ENCODE assay signal across 14 mouse cellular contexts in genomic region chr7:72592110-72592509, GRCm38 (mm10).
A peak's percentile ranks its signal among the peaks of the same experiment; 100 is the strongest.
DNase-seq lines count a peak whose midpoint lies in the region; ATAC-seq lines count a peak whose summit lies in the region.
"Had no signal": no experiment of that assay in that cellular context is flagged by ENCODE, and none has a peak within 500 bp of the region (broad histone marks: within the 10 kb centered on the region; RNA-seq: fewer than 3 reads in every experiment).

No protein-coding gene starts in this region.

- H3K4me3 ChIP-seq in hindbrain, embryonic 15.5 days = no peak overlapping the region
- H3K4me3 ChIP-seq in heart, embryonic 10.5 days = no peak overlapping the region
- H3K4me3 ChIP-seq: embryonic facial prominence, embryonic 15.5 days; heart, adult 2 months; liver, embryonic 13.5 days; midbrain, embryonic 12.5 days; stomach, embryonic 15.5 days had no signal

- H3K4me1 ChIP-seq in hindbrain, embryonic 15.5 days (replicated peaks) = peaks cover 4% of the 10 kb centered on the region; the same call in 1 of the 2 replicates
- peaks cover 2% of the 10 kb centered on the region; the same call in 1 of the 2 replicates for H3K4me1 ChIP-seq in heart, embryonic 10.5 days
- H3K4me1 ChIP-seq: embryonic facial prominence, embryonic 15.5 days; liver, embryonic 13.5 days; midbrain, embryonic 12.5 days; stomach, embryonic 15.5 days had no signal

- H3K27me3 ChIP-seq in hindbrain, embryonic 15.5 days = no peaks in the 10 kb centered on the region
- H3K27me3 ChIP-seq in heart, embryonic 10.5 days (ENCODE audit: insufficient read depth, poor library complexity, severe bottlenecking) = no peaks in the 10 kb centered on the region
- H3K27me3 ChIP-seq: embryonic facial prominence, embryonic 15.5 days; liver, embryonic 13.5 days; midbrain, embryonic 12.5 days; stomach, embryonic 15.5 days had no signal

- peak; percentile 10 for DNase-seq in layer of hippocampus, adult 11-12 months (ENCODE audit: low spot score)
- no peak for DNase-seq in layer of hippocampus, postnatal 25 days (ENCODE audit: extremely low spot score in 1 of 2, low spot score in 1 of 2)
- DNase-seq in right cerebral cortex, adult 2 months (ENCODE audit: low spot score in 2 of 2) = peak; percentile 34 to 35
- DNase-seq in right cerebral cortex, postnatal 4 days = no peak
- no peak for DNase-seq in kidney, adult 9 months
- no peak for DNase-seq in adrenal gland, postnatal 25 days
- no peak for DNase-seq in heart, embryonic 10.5 days (ENCODE audit: low spot score)
- DNase-seq: heart, adult 2 months; kidney, postnatal 4 days; liver, embryonic 13.5 days had no signal

- peak overlapping the region; percentile 30; the same call in 1 of the 2 replicates for H3K27ac ChIP-seq in hindbrain, embryonic 15.5 days (replicated peaks)
- no peak overlapping the region for H3K27ac ChIP-seq in heart, embryonic 10.5 days
- H3K27ac ChIP-seq: embryonic facial prominence, embryonic 15.5 days; heart, adult 2 months; liver, embryonic 13.5 days; midbrain, embryonic 12.5 days; stomach, embryonic 15.5 days had no signal

- no peak overlapping the region for H3K4me2 ChIP-seq in hindbrain, embryonic 15.5 days
- H3K4me2 ChIP-seq: embryonic facial prominence, embryonic 15.5 days; liver, embryonic 13.5 days; midbrain, embryonic 12.5 days; stomach, embryonic 15.5 days had no signal

- ATAC-seq in hindbrain, embryonic 15.5 days (ENCODE audit: low FRiP score, low read depth) = peak; percentile 54; the same call in 1 of the 2 replicates

- no peak overlapping the region for H3K9ac ChIP-seq in hindbrain, embryonic 15.5 days
- H3K9ac ChIP-seq: embryonic facial prominence, embryonic 15.5 days; liver, embryonic 13.5 days; midbrain, embryonic 12.5 days; stomach, embryonic 15.5 days had no signal

- H3K36me3 ChIP-seq in hindbrain, embryonic 15.5 days = no peaks in the 10 kb centered on the region
- H3K36me3 ChIP-seq in heart, embryonic 10.5 days = no peaks in the 10 kb centered on the region
- H3K36me3 ChIP-seq: embryonic facial prominence, embryonic 15.5 days; liver, embryonic 13.5 days; midbrain, embryonic 12.5 days; stomach, embryonic 15.5 days had no signal

- no peaks in the 10 kb centered on the region for H3K9me3 ChIP-seq in hindbrain, embryonic 15.5 days
- H3K9me3 ChIP-seq in heart, embryonic 10.5 days = no peaks in the 10 kb centered on the region
- H3K9me3 ChIP-seq: embryonic facial prominence, embryonic 15.5 days; liver, embryonic 13.5 days; midbrain, embryonic 12.5 days; stomach, embryonic 15.5 days had no signal

- 41% methylated on average over 6 of the region's 6 CpGs for WGBS in hindbrain, embryonic 15.5 days
- WGBS in heart, embryonic 10.5 days = 84% methylated on average over 6 of the region's 6 CpGs

Comparison
In these comparisons a context has a peak if more than half of its experiments do, and no peak if none do; other contexts are left out.
1. DNase-seq: peak in layer of hippocampus, adult 11-12 months (single experiment) and right cerebral cortex, adult 2 months (2 of 2); none in layer of hippocampus, postnatal 25 days (0 of 2), right cerebral cortex, postnatal 4 days (single experiment), kidney, adult 9 months (single experiment), adrenal gland, postnatal 25 days (single experiment) and heart, embryonic 10.5 days (single experiment).